Mouse (Mus musculus) liver, embryonic 14.5 days (tissue): ENCODE measurements around the gene F8. TPM values are rescaled to one million over a fixed set of nuclear protein-coding genes. Genes with fewer than 3 reads are reported as not detected.

Experiments used
- ATAC-seq: fragments of 200-750 bp; cut with Nextera tagmentation; 2 replicates; pipeline ENCODE4 v1.8.0; 2017; ENCODE audit warnings: moderate number of reproducible peaks, mild to moderate bottlenecking, moderate library complexity; ENCODE audit not compliant: insufficient read depth
- DNase-seq, 3 experiments: peaks; one replicate each; pipeline ENCODE4 v3.0.0-alpha.2; 2012 to 2013; ENCODE audit warnings: low read depth in 3 of 3, low spot score in 3 of 3
- H3K27ac ChIP-seq: fragments of 300-500 bp; sonication (generic); 2 replicates; pipeline ENCODE4 v1.5.1; 2014; ENCODE audit warnings: moderate library complexity, mild to moderate bottlenecking, control low read depth, inconsistent platforms
- H3K27me3 ChIP-seq: fragments of 300-500 bp; sonication (generic); 2 replicates; pipeline ENCODE4 v1.6.1; 2014; ENCODE audit warnings: mild to moderate bottlenecking, low read length, moderate library complexity; ENCODE audit not compliant: control insufficient read depth, insufficient read depth
- H3K36me3 ChIP-seq: fragments of 300-500 bp; sonication (generic); replicated peaks from 2 replicates; pipeline ENCODE4 v1.6.1; 2014; ENCODE audit warnings: low read depth; ENCODE audit not compliant: control insufficient read depth, insufficient read depth
- H3K4me1 ChIP-seq, 2 experiments: fragments of 200-500 bp in 1 of 2; fragments of 300-500 bp in 1 of 2; sonication (generic) in 1 of 2; replicated peaks; 2 replicates each; pipeline ENCODE4 v1.6.1; 2012 to 2014; ENCODE audit warnings: antibody characterized with exemption in 1 of 2, inconsistent platforms in 1 of 2, low read length in 1 of 2; ENCODE audit not compliant: control insufficient read depth in 2 of 2, insufficient read depth in 2 of 2
- H3K4me2 ChIP-seq: fragments of 300-500 bp; sonication (generic); 2 replicates; pipeline ENCODE4 v1.6.1; 2014; ENCODE audit warnings: low read depth, mild to moderate bottlenecking, control low read depth, moderate library complexity
- H3K4me3 ChIP-seq, 2 experiments: fragments of 200-500 bp in 1 of 2; fragments of 300-500 bp in 1 of 2; sonication (generic) in 1 of 2; 2 replicates each; pipeline ENCODE4 v1.5.1; 2012 to 2014; ENCODE audit warnings: low read depth in 2 of 2, low read length in 2 of 2, mild to moderate bottlenecking in 2 of 2, control low read depth in 1 of 2, inconsistent platforms in 1 of 2, moderate library complexity in 1 of 2; ENCODE audit not compliant: insufficient read depth in 1 of 2
- H3K9ac ChIP-seq: fragments of 300-500 bp; sonication (generic); replicated peaks from 2 replicates; pipeline ENCODE4 v1.6.1; 2014; ENCODE audit warnings: mild to moderate bottlenecking, control low read depth, moderate library complexity
- H3K9me3 ChIP-seq: fragments of 300-500 bp; sonication (generic); 2 replicates; pipeline ENCODE4 v1.6.1; 2016; ENCODE audit warnings: low read length, mixed read lengths; ENCODE audit not compliant: control insufficient read depth
- CTCF ChIP-seq: IDR thresholded peaks from 2 replicates; pipeline ENCODE4 v1.5.1; 2016; ENCODE audit warnings: antibody characterized with exemption, low read depth, control low read depth
- EP300 ChIP-seq: IDR thresholded peaks from 2 replicates; pipeline ENCODE4 v1.6.1; 2016; ENCODE audit warnings: antibody characterized with exemption, low read depth
- WGBS: fragments of 180-500 bp; shearing (Covaris S2); extraction: QIAGEN DNeasy Blood & Tissue Kit; methylation state at CpG from one replicate; pipeline ENCODE4 v1.1.7; 2014; ENCODE audit not compliant: insufficient replicate concordance; 5-methylcytosine and 5-hydroxymethylcytosine counted together
- polyA plus RNA-seq, 2 experiments: library from polyadenylated mRNA; depleted of rRNA in 1 of 2; stranded (reverse) in 1 of 2; unstranded in 1 of 2; fragments of >200 nt; fragmentation: Nextera tagmentation in 1 of 2; extraction: Ambion mirVana in 1 of 2; gene quantifications; 2 replicates each; pipeline versions ENCODE4 v1.2.1 to v1.2.3; 2012 to 2014

F8 gene
- polyA plus RNA-seq, 2 experiments: 0.46 to 1.8 TPM

DNA sequence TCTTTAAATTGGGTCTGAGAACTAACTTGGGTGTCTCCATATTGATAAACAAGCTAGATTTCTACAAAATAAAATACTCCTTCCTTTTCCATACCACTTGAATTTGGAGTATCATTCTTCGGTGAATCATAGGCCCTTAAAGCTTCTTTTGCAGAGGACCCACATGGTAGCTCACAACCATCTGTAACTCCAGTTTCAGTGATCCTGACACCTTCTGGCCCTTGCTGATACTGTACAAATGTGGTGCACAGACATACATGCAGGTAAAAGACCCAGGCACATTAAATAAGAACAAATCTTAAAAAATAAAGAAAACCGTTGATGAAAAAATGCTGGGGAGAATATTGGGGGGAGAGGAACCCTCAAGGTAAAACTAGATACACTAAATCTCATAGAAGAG lies 244.2 kb downstream of the F8 start:
- TF ChIP-seq CTCF (no peak), EP300 (no peak)
- H3K9ac ChIP-seq: no peak overlapping the region; the same call in 1 of the 2 replicates
- peak overlapping the region; percentile 70 for H3K27ac ChIP-seq
- H3K4me2 ChIP-seq: no peak overlapping the region
- H3K27me3 ChIP-seq: no peaks in the 10 kb centered on the region
- ATAC-seq: peak; percentile 75
- 77% methylated on average over 2 of the region's 2 CpGs for WGBS
- H3K9me3 ChIP-seq: no peaks in the 10 kb centered on the region
- DNase-seq: no peak
- no peak overlapping the region for H3K4me3 ChIP-seq
- peaks cover 6 to 12% of the 10 kb centered on the region in 2 experiments for H3K4me1 ChIP-seq
- no peaks in the 10 kb centered on the region for H3K36me3 ChIP-seq

DNA sequence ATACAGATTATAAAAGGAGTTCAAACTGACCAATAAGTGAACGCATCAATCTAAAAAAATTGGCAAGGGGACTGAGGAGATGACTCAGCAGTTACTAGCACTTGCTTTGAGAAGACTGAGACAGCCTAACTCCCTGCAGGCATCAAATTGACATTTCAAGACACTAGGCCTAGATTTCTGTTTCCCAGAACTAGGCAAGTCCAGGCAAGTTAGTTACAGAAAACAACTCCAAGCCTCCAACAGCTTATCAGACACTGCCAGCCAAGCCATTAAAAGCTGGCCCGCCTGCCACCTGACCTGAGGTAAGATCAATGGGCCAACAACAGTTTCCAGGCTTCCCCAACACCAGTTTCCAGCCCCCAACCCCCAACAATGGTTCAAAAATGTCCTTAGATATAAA lies 244.7 kb downstream of the F8 start:
- Histone ChIP-seq H3K4me2 (no peak overlapping the region), H3K36me3 (no peaks in the 10 kb centered on the region), H3K9ac (no peak overlapping the region; the same call in 1 of the 2 replicates), H3K27me3 (no peaks in the 10 kb centered on the region), H3K27ac (peak overlapping the region; percentile 70), H3K4me1 (peaks cover 6 to 12% of the 10 kb centered on the region in 2 experiments), H3K9me3 (no peaks in the 10 kb centered on the region), H3K4me3 (no peak overlapping the region)
- DNase-seq (peak; percentile 45 to 73 (median 47)), ATAC-seq (peak; percentile 91)
- peak; percentile 60 for TF ChIP-seq EP300
- no peak for TF ChIP-seq CTCF
- WGBS: 16% methylated on average over 2 of the region's 2 CpGs

DNA sequence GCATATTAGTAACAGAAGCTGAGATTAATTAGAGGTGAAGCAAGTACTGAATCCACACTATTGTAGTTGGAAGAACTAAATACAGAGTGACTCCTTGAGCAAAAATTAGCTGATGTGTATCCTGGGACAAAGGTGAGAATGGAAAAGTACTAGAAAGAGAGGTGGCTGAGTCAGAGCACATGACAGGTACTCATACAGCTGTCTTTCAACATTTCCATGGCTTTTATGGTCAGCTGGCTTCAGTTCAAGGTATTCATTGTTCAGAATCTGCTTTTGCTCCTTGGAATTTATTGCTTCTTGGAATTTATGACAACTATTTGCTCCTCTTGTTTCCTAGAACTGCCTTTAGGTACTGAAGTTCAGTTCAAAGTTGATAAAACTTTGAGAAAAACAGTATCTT lies 245.5 kb downstream of the F8 start:
- Histone ChIP-seq H3K27ac (peak overlapping the region; percentile 62), H3K4me2 (no peak overlapping the region), H3K27me3 (no peaks in the 10 kb centered on the region), H3K4me1 (peaks cover 6 to 12% of the 10 kb centered on the region in 2 experiments), H3K36me3 (no peaks in the 10 kb centered on the region), H3K9ac (no peak overlapping the region), H3K4me3 (no peak overlapping the region), H3K9me3 (no peaks in the 10 kb centered on the region)
- no peak for ATAC-seq
- DNase-seq: no peak
- TF ChIP-seq CTCF (no peak), EP300 (no peak)

DNA sequence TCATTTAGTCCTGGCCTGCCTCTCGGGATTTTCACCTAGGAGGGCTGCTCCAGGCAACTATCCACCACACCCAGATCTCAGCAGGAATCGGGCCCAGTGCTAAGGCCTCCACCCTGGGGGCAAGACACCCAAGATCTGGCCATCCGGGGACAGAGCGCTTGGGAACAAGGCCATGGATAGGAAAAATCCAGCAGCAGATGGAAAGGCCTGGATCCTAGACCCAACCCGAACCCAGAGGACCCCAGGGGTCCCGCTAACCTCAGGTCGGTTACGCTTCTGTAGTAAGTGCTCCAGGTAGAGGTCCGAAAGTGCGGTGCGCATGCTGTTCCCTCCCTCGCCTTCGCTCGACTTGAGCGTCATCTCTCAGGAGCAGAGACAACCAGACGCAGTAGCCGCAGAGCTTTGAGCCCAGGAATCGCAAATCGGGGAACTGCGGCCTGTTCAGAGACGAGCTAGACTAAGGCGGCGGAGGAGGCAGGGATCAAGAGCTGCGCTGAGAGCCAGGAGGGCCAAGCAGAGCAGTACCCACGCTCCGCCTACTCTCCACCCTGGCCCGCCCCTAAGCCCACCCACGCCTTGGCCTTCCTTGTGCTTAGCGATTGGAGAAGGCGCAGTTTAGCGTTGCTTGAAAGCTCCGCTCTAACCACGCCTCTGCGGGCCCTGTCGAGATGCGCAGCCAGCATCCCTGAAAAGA lies 251.8 kb downstream of the F8 start, which contains the start of gene Mpp1:
Mpp1 (minus strand) TSS at position 550 of the 694 bp plus-strand sequence.
- H3K4me2 ChIP-seq: peak within 1 kb of the TSS; percentile 77
- peaks cover under 1% of the 10 kb centered on the region for H3K36me3 ChIP-seq
- H3K9me3 ChIP-seq: no peaks in the 10 kb centered on the region
- WGBS: 9% methylated on average over 35 of the region's 36 CpGs
- H3K9ac ChIP-seq: peak within 1 kb of the TSS; percentile 83
- H3K4me1 ChIP-seq: peaks cover 6 to 11% of the 10 kb centered on the region in 2 experiments; a peak in 3 of 4 replicates
- peak within 1 kb of the TSS; percentile 78 to 85 for H3K4me3 ChIP-seq
- H3K27ac ChIP-seq: peak within 1 kb of the TSS; percentile 92
- DNase-seq (peak; percentile 75 to 85 (median 81)), ATAC-seq (peak; percentile 98)
- no peaks in the 10 kb centered on the region for H3K27me3 ChIP-seq
- TF ChIP-seq EP300 (no peak), CTCF (no peak)

DNA sequence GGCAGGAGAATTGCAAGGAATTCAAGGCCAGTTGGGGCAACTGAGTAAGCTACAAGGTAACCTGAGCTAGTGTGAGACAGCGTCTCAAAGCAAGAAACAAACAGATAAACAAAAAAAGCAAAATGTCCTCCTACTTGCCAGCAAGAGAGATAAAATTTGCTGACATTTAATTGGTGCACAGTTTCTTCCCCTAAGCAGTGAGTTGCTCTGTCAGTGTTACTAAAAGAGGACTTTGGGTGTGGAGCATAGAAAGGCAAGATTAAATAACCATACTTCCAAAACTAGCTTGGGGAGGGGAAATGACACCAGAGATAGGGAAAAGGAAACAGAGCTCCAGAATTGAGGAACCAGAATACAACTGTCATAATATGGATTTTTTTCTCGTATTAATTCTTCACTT lies 252.9 kb downstream of the F8 start:
- H3K36me3 ChIP-seq: peaks cover 11% of the 10 kb centered on the region
- peak overlapping the region; percentile 78 to 85 for H3K4me3 ChIP-seq
- H3K27me3 ChIP-seq: no peaks in the 10 kb centered on the region
- WGBS: 2% methylated on average over 2 of the region's 2 CpGs
- TF ChIP-seq EP300: no peak
- no peak for TF ChIP-seq CTCF
- H3K4me1 ChIP-seq: peaks cover 6 to 11% of the 10 kb centered on the region in 2 experiments; a peak in 3 of 4 replicates
- peak overlapping the region; percentile 77 for H3K4me2 ChIP-seq
- H3K27ac ChIP-seq: peak overlapping the region; percentile 92
- no peaks in the 10 kb centered on the region for H3K9me3 ChIP-seq
- peak; percentile 17; the same call in 1 of the 2 replicates for ATAC-seq
- DNase-seq: peak; percentile 50 to 61 (median 58)
- peak overlapping the region; percentile 83 for H3K9ac ChIP-seq
